Mouse (Mus musculus) erythroblast, embryonic 14.5 days (primary cell): ENCODE results near the gene Prkg1.

Experiments
- GATA1 ChIP-seq: IDR thresholded peaks from 2 replicates; pipeline ENCODE4 v1.6.1; 2012; ENCODE audit warnings: low read length, inconsistent platforms, mixed read lengths
- TAL1 ChIP-seq: IDR thresholded peaks from 3 replicates; pipeline ENCODE4 v1.6.1; 2012; ENCODE audit warnings: low read length, inconsistent platforms, mixed read lengths

DNA sequence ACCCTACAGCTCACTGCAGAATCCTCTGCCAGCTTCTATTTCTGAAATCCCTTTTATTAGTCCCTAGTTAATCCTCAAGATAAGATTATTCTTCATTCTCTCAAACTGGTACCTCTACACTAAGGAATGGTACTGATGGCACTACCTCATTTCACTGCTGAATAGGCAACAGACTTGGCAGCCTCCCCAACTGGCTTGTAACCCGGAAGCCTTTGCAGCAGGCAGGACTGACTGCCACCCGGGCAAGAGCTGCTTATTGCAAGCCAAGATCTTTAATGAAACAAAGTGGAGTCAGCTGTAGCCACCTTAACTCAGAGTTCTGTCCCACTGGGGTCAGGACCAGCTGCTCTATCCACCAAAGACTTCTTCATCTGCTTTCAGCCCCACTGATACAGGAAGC, 117.3 kb downstream of the Prkg1 start:
- TF ChIP-seq GATA1 (no peak), TAL1 (no peak)
